Mouse (Mus musculus): ENCODE results near the gene Prkn. TPM values are rescaled to one million over a fixed set of nuclear protein-coding genes. Genes with fewer than 3 reads are reported as not detected.

Gene Prkn
- polyA plus RNA-seq, 1 experiment from 2014 or later: 2.6 TPM

DNA sequence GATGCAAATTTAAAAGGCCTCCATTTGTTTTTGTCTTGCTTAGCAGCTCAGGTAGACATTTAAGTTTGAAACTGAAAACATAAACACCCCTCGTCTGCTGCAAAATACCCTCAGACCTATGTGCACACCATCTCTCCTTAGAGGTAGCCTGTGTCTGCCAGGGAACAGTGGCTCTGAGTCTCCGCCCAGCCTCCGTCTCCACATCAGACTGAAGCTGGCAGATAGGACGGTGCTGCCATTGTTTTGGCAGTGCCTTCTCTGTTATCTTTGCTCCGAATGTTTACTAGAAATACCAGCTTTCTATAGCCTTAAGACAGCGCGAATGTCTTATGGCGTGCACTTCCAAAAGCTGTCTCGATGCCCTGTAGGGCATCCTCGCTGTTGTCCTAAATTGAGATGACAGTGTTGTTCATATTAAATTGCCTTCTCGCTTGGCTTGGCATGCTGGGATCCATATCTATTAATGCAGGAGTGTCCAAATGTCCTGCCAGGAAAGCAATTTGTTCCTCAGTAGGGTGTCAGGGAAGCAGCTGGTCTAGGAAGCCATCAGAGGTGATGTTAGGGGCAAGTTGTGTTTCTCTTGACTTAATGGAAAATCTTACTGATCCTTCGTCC lies 1047.5 kb downstream of the Prkn start:
- Histone ChIP-seq H3K9ac (no peak overlapping the region), H3K4me1 (no peaks in the 10 kb centered on the region), H3K4me3 (no peak overlapping the region), H3K36me3 (no peaks in the 10 kb centered on the region), H3K4me2 (no peak overlapping the region), H3K27me3 (no peaks in the 10 kb centered on the region), H3K9me3 (no peaks in the 10 kb centered on the region), H3K27ac (no peak overlapping the region)
- 81% methylated on average over 12 of the region's 12 CpGs for WGBS
- ATAC-seq (ENCODE audit: insufficient number of reproducible peaks, low FRiP score, low TSS enrichment, low read depth): no peak

DNA sequence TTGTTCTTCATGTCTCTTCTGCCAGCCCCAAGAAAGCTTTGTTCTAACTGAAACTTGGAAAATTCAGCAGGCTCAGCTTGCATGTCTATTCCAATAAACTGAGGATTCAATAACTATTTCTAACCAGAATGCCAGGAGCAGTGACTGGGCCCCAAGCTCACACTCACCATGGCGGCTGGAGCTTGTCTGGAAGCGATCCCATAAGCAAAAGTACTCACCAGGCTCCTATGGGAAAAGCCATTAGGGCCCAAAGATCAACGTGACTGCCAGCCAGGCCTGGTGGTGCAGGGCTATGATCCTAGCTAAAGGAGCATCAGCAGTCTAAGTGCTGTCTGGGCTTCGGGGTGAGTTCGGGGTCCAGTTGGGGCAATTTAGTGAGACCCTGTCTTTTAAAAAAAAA lies 1048.6 kb downstream of the Prkn start:
- Histone ChIP-seq H3K4me1 (no peaks in the 10 kb centered on the region), H3K4me3 (no peak overlapping the region), H3K27ac (no peak overlapping the region), H3K9ac (no peak overlapping the region), H3K4me2 (no peak overlapping the region), H3K36me3 (no peaks in the 10 kb centered on the region), H3K27me3 (no peaks in the 10 kb centered on the region), H3K9me3 (no peaks in the 10 kb centered on the region)
- no peak for ATAC-seq (ENCODE audit: insufficient number of reproducible peaks, low FRiP score, low TSS enrichment, low read depth)
- 75% methylated on average over 5 of the region's 5 CpGs for WGBS

DNA sequence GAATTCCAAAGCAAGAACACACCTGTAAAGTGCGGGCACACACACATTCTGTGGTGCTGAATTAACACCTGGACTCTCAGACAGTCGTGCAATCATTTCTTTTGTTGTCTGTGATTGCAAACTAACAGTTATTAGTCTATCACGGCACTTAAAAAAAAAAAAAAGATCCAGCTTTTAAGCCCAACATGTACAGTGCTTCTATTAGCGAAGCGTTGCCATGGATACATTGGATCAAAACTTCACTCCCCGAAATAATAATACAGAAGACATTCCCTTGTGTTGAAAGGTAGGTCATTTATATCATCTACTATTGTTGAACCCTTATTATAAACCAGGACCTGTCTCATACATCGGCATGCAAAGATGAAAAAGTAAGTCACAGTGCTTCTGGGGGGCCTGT lies 1060.1 kb downstream of the Prkn start:
- no peak overlapping the region for H3K4me2 ChIP-seq
- no peaks in the 10 kb centered on the region for H3K27me3 ChIP-seq
- H3K4me3 ChIP-seq: no peak overlapping the region
- WGBS: 81% methylated on average over 7 of the region's 7 CpGs
- ATAC-seq (ENCODE audit: insufficient number of reproducible peaks, low FRiP score, low TSS enrichment, low read depth): no peak
- H3K36me3 ChIP-seq: no peaks in the 10 kb centered on the region
- no peak overlapping the region for H3K27ac ChIP-seq
- H3K4me1 ChIP-seq: no peaks in the 10 kb centered on the region
- no peak overlapping the region for H3K9ac ChIP-seq
- H3K9me3 ChIP-seq: no peaks in the 10 kb centered on the region

DNA sequence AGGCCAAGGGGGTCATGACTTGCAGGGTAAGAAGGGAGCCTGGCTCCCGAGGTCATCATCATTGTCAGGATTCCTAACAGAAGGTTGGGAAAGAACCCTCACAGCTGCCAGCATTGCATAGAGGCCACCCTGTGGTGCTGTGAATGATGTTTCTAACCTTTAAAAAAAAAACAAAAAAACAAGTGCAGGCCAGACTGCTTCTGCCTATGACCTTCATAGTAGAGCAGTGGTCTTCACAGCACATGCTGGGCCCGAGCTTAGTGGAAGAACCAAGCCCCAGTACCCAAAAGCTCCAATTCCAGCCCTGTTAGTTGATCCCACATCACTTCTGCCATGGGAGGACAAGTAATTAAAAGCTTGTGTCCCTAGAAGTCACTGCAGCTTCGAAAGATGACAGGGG lies 1061.5 kb downstream of the Prkn start:
- H3K27me3 ChIP-seq: no peaks in the 10 kb centered on the region
- H3K4me2 ChIP-seq: no peak overlapping the region
- no peak overlapping the region for H3K27ac ChIP-seq
- no peaks in the 10 kb centered on the region for H3K36me3 ChIP-seq
- 67% methylated on average over 3 of the region's 3 CpGs for WGBS
- H3K9ac ChIP-seq: no peak overlapping the region
- H3K4me3 ChIP-seq: no peak overlapping the region
- ATAC-seq (ENCODE audit: insufficient number of reproducible peaks, low FRiP score, low TSS enrichment, low read depth): no peak
- no peaks in the 10 kb centered on the region for H3K4me1 ChIP-seq
- H3K9me3 ChIP-seq: no peaks in the 10 kb centered on the region

DNA sequence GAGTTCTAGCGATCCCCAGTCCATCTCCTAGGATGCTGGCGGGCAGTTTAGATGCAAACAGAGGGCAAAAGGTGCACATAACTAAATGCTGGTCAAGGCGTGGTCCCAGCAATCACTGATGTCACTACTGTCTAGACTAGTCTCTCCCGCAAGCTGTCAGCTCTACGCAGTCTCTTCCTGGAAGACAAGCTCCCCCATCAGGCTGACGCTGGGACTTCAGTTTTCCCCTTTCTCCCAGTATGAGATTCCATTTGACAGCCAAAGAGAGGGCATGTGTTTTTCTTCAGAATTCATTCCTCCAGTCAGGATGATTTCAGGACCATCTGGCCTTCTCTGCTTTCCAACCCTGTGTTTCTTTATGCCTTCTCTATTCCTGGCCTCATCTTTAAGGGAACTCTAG lies 1062.8 kb downstream of the Prkn start:
- ATAC-seq (ENCODE audit: insufficient number of reproducible peaks, low FRiP score, low TSS enrichment, low read depth): no peak
- Histone ChIP-seq H3K27ac (no peak overlapping the region), H3K27me3 (no peaks in the 10 kb centered on the region), H3K9me3 (no peaks in the 10 kb centered on the region), H3K4me3 (no peak overlapping the region), H3K9ac (no peak overlapping the region), H3K4me1 (no peaks in the 10 kb centered on the region), H3K4me2 (no peak overlapping the region), H3K36me3 (no peaks in the 10 kb centered on the region)
- 46% methylated on average over 6 of the region's 6 CpGs for whole genome bisulfite sequencing

DNA sequence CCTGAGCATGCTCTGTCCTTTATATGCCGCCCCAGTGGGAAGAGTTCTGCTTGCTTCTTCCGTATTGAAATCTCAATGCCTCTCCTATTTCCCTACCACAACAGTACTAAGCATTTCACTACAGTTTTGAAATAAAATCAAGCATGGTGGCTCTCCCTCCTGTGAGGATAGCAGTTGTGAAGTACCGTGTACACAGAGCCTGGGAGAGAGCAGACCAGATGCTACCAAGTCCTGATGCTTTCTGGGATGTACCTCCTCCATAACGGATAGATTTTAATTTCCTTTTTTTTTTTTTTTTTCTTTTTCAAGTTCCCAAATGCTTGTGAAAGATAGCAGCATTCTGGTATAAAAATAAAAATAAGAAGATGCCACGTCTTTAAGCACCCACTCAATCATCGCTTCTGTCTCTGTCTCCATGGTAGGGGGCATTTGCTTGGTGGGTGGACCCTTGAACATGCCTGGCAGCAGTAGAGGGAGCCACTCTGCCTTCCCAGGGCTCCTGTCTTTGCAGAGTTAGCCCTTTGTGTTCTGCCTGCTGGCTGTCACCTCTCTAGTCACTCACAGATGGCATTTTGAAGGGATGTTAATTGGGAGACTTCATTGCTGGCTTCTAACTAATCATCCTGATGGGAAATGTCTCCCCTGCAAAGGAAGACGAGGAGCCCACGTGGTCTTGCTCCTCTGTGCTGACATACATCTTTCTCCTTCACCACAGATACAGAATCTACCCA lies 1070.6 kb downstream of the Prkn start:
- no peak for ATAC-seq (ENCODE audit: insufficient number of reproducible peaks, low FRiP score, low TSS enrichment, low read depth)
- H3K9me3 ChIP-seq: no peaks in the 10 kb centered on the region
- H3K27ac ChIP-seq: no peak overlapping the region
- peaks cover 9% of the 10 kb centered on the region; the same call in 1 of the 2 replicates for H3K4me1 ChIP-seq
- H3K36me3 ChIP-seq: no peaks in the 10 kb centered on the region
- peaks cover 11% of the 10 kb centered on the region; the same call in 1 of the 2 replicates for H3K27me3 ChIP-seq
- H3K4me2 ChIP-seq: no peak overlapping the region
- H3K9ac ChIP-seq: no peak overlapping the region
- WGBS: 60% methylated on average over 8 of the region's 8 CpGs
- no peak overlapping the region for H3K4me3 ChIP-seq

DNA sequence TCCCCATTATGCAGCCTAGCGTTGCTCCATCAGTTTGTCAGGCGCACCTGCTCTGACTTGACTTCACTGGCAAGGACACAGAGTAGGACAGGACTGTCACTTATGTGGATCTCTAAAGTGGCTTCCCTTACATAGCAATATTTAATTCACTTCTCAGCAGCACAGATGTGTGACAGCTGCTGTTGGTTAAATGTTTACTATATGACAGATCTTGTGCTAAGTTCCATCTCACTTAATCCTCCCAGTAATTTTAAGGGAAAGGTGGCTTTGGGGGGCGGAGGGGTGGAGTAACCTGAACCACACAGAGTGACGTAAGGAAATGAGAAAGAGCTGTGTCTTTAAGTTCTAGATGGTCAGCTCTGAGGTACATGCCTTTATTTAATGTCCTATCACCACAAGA lies 1072.0 kb downstream of the Prkn start:
- Histone ChIP-seq H3K4me1 (peaks cover 9% of the 10 kb centered on the region; the same call in 1 of the 2 replicates), H3K9ac (no peak overlapping the region), H3K9me3 (no peaks in the 10 kb centered on the region), H3K27me3 (peaks cover 11% of the 10 kb centered on the region; the same call in 1 of the 2 replicates), H3K4me2 (no peak overlapping the region), H3K36me3 (no peaks in the 10 kb centered on the region), H3K4me3 (no peak overlapping the region), H3K27ac (no peak overlapping the region)
- 71% methylated on average over 4 of the region's 4 CpGs for WGBS
- no peak for ATAC-seq (ENCODE audit: insufficient number of reproducible peaks, low FRiP score, low TSS enrichment, low read depth)

DNA sequence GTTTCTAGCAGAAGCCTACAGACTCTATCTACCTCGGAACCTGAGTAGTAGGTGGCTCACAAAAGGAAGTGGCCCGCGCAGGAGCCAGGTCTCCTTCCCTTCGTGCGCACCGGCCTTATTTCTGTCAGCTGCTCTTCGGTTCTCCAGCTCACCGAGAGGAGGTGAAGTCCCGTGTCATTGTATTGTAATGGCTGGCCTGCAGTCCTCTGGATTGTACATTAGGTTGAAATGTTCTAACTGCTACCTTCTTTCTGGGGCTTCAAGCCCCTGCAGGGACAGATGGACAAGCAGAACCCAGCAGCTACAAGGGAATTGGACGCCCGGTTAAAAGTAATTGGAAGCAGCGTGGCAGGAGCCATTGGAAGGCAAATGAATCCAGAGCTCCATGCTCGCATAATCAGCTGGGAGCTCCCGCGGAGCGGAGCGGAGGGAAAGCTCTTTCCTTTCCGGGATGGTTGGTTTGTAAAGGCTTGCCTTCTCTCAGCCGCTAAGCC lies 1072.7 kb downstream of the Prkn start:
- H3K4me3 ChIP-seq: peak overlapping the region; percentile 23
- peak overlapping the region; percentile 44 for H3K4me2 ChIP-seq
- no peaks in the 10 kb centered on the region for H3K36me3 ChIP-seq
- H3K9ac ChIP-seq: no peak overlapping the region
- peaks cover 9% of the 10 kb centered on the region; the same call in 1 of the 2 replicates for H3K4me1 ChIP-seq
- no peak overlapping the region for H3K27ac ChIP-seq
- WGBS: 2% methylated on average over 19 of the region's 19 CpGs
- no peaks in the 10 kb centered on the region for H3K9me3 ChIP-seq
- peaks cover 11% of the 10 kb centered on the region; the same call in 1 of the 2 replicates for H3K27me3 ChIP-seq
- no peak for ATAC-seq (ENCODE audit: insufficient number of reproducible peaks, low FRiP score, low TSS enrichment, low read depth)

DNA sequence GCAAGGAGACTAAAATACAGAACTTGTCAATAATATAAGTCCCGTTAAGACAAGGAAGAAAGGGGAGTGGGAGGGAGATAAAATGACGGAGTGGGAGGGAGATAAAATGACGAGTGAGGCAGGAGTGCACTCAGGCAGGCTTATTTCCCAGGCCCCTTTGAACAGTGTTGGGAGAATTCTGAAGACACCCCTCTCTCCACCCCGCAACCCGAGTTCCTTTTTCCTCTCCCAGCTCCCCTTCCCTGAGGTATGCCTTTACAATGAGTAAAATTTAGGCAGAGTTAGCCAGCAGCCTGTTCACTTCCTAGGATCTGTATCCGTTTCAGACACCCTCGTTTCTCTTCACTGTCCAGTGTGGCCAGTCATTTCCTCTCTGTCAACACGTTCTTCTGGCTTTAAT lies 1073.4 kb downstream of the Prkn start:
- Histone ChIP-seq H3K9me3 (no peaks in the 10 kb centered on the region), H3K36me3 (no peaks in the 10 kb centered on the region), H3K27me3 (peaks cover 11% of the 10 kb centered on the region; the same call in 1 of the 2 replicates), H3K27ac (no peak overlapping the region), H3K4me1 (peaks cover 9% of the 10 kb centered on the region; the same call in 1 of the 2 replicates), H3K4me2 (no peak overlapping the region), H3K4me3 (0 out of 2 replicates have a peak overlapping the region, but pooled peaks have one; percentile 23), H3K9ac (no peak overlapping the region)
- ATAC-seq (ENCODE audit: insufficient number of reproducible peaks, low FRiP score, low TSS enrichment, low read depth): no peak
- WGBS: 17% methylated on average over 8 of the region's 8 CpGs

DNA sequence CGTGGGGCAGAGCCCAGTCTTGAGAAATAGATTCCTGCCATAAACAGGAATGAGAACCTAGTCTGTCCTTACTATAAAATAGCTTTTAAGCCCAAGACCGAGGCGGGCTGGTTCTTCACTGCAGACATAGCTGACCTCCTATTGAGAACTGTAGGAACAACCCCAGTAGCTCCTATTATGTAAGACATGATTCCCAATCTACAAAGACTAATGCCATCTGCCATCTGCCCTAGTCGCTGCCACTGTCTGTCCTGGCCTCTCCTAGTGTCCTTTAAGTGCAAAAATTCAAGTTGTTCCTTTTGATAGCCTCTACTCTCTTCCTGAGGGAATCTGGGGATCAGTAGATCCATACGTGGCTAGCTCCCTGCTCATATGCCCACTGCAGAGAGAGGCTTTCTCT lies 1074.3 kb downstream of the Prkn start:
- peaks cover 11% of the 10 kb centered on the region; the same call in 1 of the 2 replicates for H3K27me3 ChIP-seq
- H3K4me3 ChIP-seq: no peak overlapping the region
- no peak overlapping the region for H3K4me2 ChIP-seq
- H3K9me3 ChIP-seq: no peaks in the 10 kb centered on the region
- H3K9ac ChIP-seq: no peak overlapping the region
- no peak overlapping the region for H3K27ac ChIP-seq
- peaks cover 9% of the 10 kb centered on the region; the same call in 1 of the 2 replicates for H3K4me1 ChIP-seq
- H3K36me3 ChIP-seq: no peaks in the 10 kb centered on the region
- ATAC-seq (ENCODE audit: insufficient number of reproducible peaks, low FRiP score, low TSS enrichment, low read depth): no peak
- 69% methylated on average over 5 of the region's 5 CpGs for WGBS

DNA sequence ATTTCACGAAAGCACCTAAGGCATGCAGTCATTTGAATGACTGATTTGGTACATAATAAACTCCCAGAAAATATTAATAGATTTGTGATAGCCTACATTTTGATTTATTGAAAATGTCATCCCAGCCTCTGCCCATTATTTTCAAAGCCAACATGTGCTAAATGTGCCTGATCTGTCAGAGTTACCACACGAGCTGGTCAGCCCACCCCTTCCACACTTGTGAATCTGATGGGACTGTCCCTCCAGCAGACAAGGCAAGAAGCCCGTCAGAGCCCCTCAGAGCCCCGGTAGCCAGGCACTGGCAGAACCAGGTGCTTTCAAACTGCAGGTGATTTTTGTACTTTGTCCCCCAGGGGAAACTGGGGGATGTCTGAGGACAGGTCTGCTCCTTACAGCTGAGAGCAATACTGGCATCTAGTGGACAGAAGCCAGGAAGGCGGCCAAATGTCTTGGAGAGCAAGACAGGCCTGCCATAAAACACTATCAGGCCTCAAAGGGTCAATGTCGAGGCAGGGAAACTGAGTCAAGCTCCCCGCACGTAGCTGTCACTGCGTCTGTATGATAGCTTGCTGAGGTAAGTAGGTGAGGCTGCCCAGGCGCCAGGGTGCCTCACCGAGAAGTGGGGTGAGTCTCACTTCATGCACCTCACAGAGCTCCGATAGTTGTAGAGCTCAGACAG lies 1078.1 kb downstream of the Prkn start:
- WGBS: 48% methylated on average over 12 of the region's 12 CpGs

DNA sequence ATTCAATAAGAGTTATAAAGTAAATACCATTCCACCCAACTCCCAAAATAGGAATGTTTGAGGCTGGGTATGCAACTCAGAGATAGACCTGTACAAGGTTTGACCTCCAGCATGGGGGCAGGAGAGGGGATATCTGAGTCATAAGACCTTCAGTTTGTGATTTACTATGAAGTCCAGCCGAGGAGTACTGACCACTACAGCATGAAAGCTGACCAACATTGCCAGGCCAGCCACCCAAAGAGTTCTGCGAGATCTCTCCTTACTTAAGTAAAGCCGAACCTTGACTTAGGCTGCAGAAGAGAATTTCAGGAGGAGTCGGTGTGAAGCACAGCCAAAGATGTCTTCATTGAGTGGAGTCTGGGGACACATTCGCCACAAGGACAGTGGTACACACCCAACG lies 1079.4 kb downstream of the Prkn start:
- Histone ChIP-seq H3K4me1 (no peaks in the 10 kb centered on the region), H3K4me3 (no peak overlapping the region), H3K27ac (no peak overlapping the region), H3K27me3 (peaks cover 1% of the 10 kb centered on the region; the same call in 1 of the 2 replicates), H3K4me2 (no peak overlapping the region), H3K36me3 (no peaks in the 10 kb centered on the region), H3K9ac (no peak overlapping the region), H3K9me3 (no peaks in the 10 kb centered on the region)
- WGBS: 85% methylated on average over 6 of the region's 6 CpGs
- ATAC-seq (ENCODE audit: insufficient number of reproducible peaks, low FRiP score, low TSS enrichment, low read depth): no peak

More for the DNA sequence above, 1078.1 kb downstream of the Prkn start:
- H3K4me3 ChIP-seq: no peak overlapping the region
- H3K9ac ChIP-seq: no peak overlapping the region
- no peak for ATAC-seq (ENCODE audit: insufficient number of reproducible peaks, low FRiP score, low TSS enrichment, low read depth)
- H3K27ac ChIP-seq: no peak overlapping the region
- no peaks in the 10 kb centered on the region for H3K9me3 ChIP-seq
- no peak overlapping the region for H3K4me2 ChIP-seq
- no peaks in the 10 kb centered on the region for H3K36me3 ChIP-seq
- H3K27me3 ChIP-seq: peaks cover 6% of the 10 kb centered on the region; the same call in 1 of the 2 replicates
- peaks cover 4% of the 10 kb centered on the region; the same call in 1 of the 2 replicates for H3K4me1 ChIP-seq
